Comparison of ENCODE assay signal across 10 mouse cellular contexts in the genomic region with DNA sequence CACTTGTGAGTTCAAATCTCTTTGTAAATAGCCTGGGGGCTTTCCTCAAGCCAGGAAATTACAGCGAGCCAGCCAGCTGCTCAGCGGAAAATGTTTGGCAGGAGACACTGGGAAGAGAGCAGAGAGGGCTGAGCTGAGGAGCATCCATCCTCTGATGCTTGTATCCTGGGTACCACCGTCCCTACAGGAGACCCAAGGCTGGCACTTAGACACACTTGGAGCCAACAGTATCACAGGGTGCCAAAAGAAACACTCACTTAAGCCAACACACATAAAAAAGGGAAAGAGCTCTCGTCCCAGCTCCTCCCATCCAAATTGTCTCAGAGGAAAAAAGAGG. TPM values are rescaled to one million over a fixed set of nuclear protein-coding genes. Genes with fewer than 3 reads are reported as not detected.
A peak's percentile ranks its signal among the peaks of the same experiment; 100 is the strongest.
DNase-seq lines count a peak whose midpoint lies in the region; ATAC-seq lines count a peak whose summit lies in the region.
"Had no signal": no experiment of that assay in that cellular context is flagged by ENCODE, and none has a peak within 500 bp of the region (broad histone marks: within the 10 kb centered on the region; RNA-seq: fewer than 3 reads in every experiment).

No protein-coding gene starts in this region.

- no peak for ATAC-seq in limb, embryonic 15.5 days (ENCODE audit: insufficient number of reproducible peaks, low FRiP score, low TSS enrichment, low read depth)

- no peaks in the 10 kb centered on the region for H3K9me3 ChIP-seq in heart, embryonic 10.5 days
- H3K9me3 ChIP-seq in limb, embryonic 15.5 days: no peaks in the 10 kb centered on the region

- WGBS in heart, embryonic 10.5 days: 8% methylated on average over 4 of the region's 4 CpGs
- 3% methylated on average over 4 of the region's 4 CpGs for WGBS in limb, embryonic 15.5 days

- H3K9ac ChIP-seq in limb, embryonic 15.5 days: no peak overlapping the region

- no peak for DNase-seq in heart, embryonic 10.5 days (ENCODE audit: low spot score)
- no peak for DNase-seq in heart, postnatal 14 days
- peak; percentile 8 for DNase-seq in right cerebral cortex, postnatal 4 days
- DNase-seq in right cerebral cortex, postnatal 36 days (ENCODE audit: low spot score in 2 of 2): no peak
- DNase-seq in adrenal gland, postnatal 14 days: no peak
- no peak for DNase-seq in c-Kit-positive CD71-positive TER-119-positive erythroid progenitor cells, embryonic 14.5 days (ENCODE audit: low spot score)
- DNase-seq in heart, postnatal 4 days: no peak

- no peaks in the 10 kb centered on the region for H3K36me3 ChIP-seq in heart, embryonic 10.5 days
- no peaks in the 10 kb centered on the region for H3K36me3 ChIP-seq in limb, embryonic 15.5 days

- intact Hi-C loops in heart, postnatal 14 days (cut with DNase I): no loop called here

- peak overlapping the region; percentile 54 for H3K4me3 ChIP-seq in heart, embryonic 10.5 days
- peak overlapping the region; percentile 36 for H3K4me3 ChIP-seq in limb, embryonic 15.5 days

- H3K27me3 ChIP-seq in heart, embryonic 10.5 days (ENCODE audit: insufficient read depth, poor library complexity, severe bottlenecking): peaks cover 29% of the 10 kb centered on the region; the same call in 1 of the 2 replicates
- peaks cover 11% of the 10 kb centered on the region for H3K27me3 ChIP-seq in limb, embryonic 15.5 days
- H3K27me3 ChIP-seq: CH12.LX had no signal

- peak overlapping the region; percentile 51 for H3K4me2 ChIP-seq in limb, embryonic 15.5 days

- H3K27ac ChIP-seq in heart, embryonic 10.5 days: no peak overlapping the region
- no peak overlapping the region for H3K27ac ChIP-seq in limb, embryonic 15.5 days

- no peaks in the 10 kb centered on the region for H3K4me1 ChIP-seq in heart, embryonic 10.5 days
- H3K4me1 ChIP-seq in limb, embryonic 15.5 days: peaks cover 4% of the 10 kb centered on the region; the same call in 1 of the 2 replicates

RNA-seq across cellular contexts. Expression of a gene that starts 0.8 kb away (rescaled TPM):
- 0.34 and 0.51 TPM in 2 replicates for polyA plus RNA-seq in heart, embryonic 10.5 days (2016; fragmentation: Nextera tagmentation; extraction: Ambion mirVana)
- total RNA-seq in heart, postnatal 14 days (2021): not detected
- 1.7 TPM in 2 replicates for polyA plus RNA-seq in limb, embryonic 15.5 days (2015; fragmentation: Nextera tagmentation; extraction: Ambion mirVana)
- total RNA-seq in adrenal gland, postnatal 14 days (2021): 0.41 TPM in 1 of 2 replicates, not detected in the other
- total RNA-seq in heart, postnatal 4 days (2021): under 1 TPM; 0.11 to 0.14 TPM
- total RNA-seq: CH12.LX had no signal
- polyA plus RNA-seq: small intestine, adult 2 months had no signal
